Mouse (Mus musculus) lung, postnatal 0 days (tissue): ENCODE measurements around the gene Prkce.

Source experiments
- CTCF ChIP-seq: IDR thresholded peaks from 2 replicates; pipeline ENCODE4 v1.5.1; 2016; ENCODE audit warnings: antibody characterized with exemption, mild to moderate bottlenecking
- EP300 ChIP-seq: IDR thresholded peaks from 2 replicates; pipeline ENCODE4 v1.6.1; 2016; ENCODE audit warnings: antibody characterized with exemption, mild to moderate bottlenecking, control low read depth

DNA sequence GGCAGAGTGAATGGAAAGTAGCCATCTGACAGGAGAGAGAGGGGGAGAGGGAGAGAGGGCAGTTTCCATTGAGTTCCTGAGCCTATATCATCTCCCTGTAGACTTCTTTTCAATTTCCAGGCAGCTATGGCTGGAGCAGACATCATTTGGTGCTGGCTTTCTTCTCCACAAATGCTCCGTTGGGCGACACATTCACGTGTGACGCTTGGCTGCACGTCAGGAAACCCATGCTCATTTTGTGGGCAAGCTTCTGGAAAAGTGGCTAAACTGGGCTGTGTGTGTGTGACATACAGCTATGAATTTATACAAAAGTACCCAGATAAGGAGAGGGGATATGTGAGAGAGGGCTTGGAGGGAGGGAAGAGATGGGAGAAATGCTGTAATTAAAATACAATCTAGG lies 49.9 kb downstream of the Prkce start:
- TF ChIP-seq CTCF, result no peak
- no peak for TF ChIP-seq EP300
